Mouse (Mus musculus): Measurements from ENCODE around the gene Cbarp. TPM values are rescaled to one million over a fixed set of nuclear protein-coding genes. Genes with fewer than 3 reads are reported as not detected.

Cbarp gene
- polyA plus RNA-seq, 1 experiment from 2014 or later = 6.7 TPM

GRCm38 (mm10) chr10:80094684-80095083, 46.0 kb downstream of the Cbarp start:
- Histone ChIP-seq H3K9me3 (no peaks in the 10 kb centered on the region), H3K4me2 (no peak overlapping the region), H3K27me3 (replicated peaks) (no peaks in the 10 kb centered on the region), H3K36me3 (no peaks in the 10 kb centered on the region), H3K4me1 (peaks cover 28% of the 10 kb centered on the region), H3K9ac (no peak overlapping the region), H3K4me3 (replicated peaks) (no peak overlapping the region), H3K27ac (no peak overlapping the region)
- ATAC-seq (ENCODE audit: insufficient read depth, low FRiP score, low read depth) = no peak
- 81% methylated on average over 3 of the region's 3 CpGs for WGBS

- WGBS = 85% methylated on average over 6 of the region's 6 CpGs
- H3K9ac ChIP-seq = no peak overlapping the region
- no peak overlapping the region for H3K4me3 ChIP-seq (replicated peaks)
- H3K27me3 ChIP-seq (replicated peaks) = no peaks in the 10 kb centered on the region
- ATAC-seq (ENCODE audit: insufficient read depth, low FRiP score, low read depth) = no peak
- peaks cover 27% of the 10 kb centered on the region for H3K4me1 ChIP-seq
- no peaks in the 10 kb centered on the region for H3K36me3 ChIP-seq
- no peaks in the 10 kb centered on the region for H3K9me3 ChIP-seq
- no peak overlapping the region for H3K4me2 ChIP-seq
- no peak overlapping the region for H3K27ac ChIP-seq
Measured at GRCm38 (mm10) chr10:80094085-80094484, 46.5 kb downstream of the Cbarp start.

- Histone ChIP-seq H3K27me3 (replicated peaks) (no peaks in the 10 kb centered on the region), H3K9ac (no peak overlapping the region), H3K4me3 (replicated peaks) (no peak overlapping the region), H3K27ac (no peak overlapping the region), H3K36me3 (no peaks in the 10 kb centered on the region), H3K9me3 (no peaks in the 10 kb centered on the region), H3K4me2 (no peak overlapping the region), H3K4me1 (peaks cover 21% of the 10 kb centered on the region)
- 67% methylated on average over 5 of the region's 5 CpGs for WGBS
- ATAC-seq (ENCODE audit: insufficient read depth, low FRiP score, low read depth) = no peak
Measured at GRCm38 (mm10) chr10:80092690-80093089, 47.9 kb downstream of the Cbarp start.

GRCm38 (mm10) chr10:80091527-80091926, 49.1 kb downstream of the Cbarp start:
- 84% methylated on average over 6 of the region's 6 CpGs for WGBS
- H3K36me3 ChIP-seq = no peaks in the 10 kb centered on the region
- ATAC-seq (ENCODE audit: insufficient read depth, low FRiP score, low read depth) = no peak
- H3K4me2 ChIP-seq = no peak overlapping the region
- no peak overlapping the region for H3K27ac ChIP-seq
- H3K9me3 ChIP-seq = no peaks in the 10 kb centered on the region
- H3K4me1 ChIP-seq = peaks cover 10% of the 10 kb centered on the region
- no peaks in the 10 kb centered on the region for H3K27me3 ChIP-seq (replicated peaks)
- no peak overlapping the region for H3K9ac ChIP-seq
- no peak overlapping the region for H3K4me3 ChIP-seq (replicated peaks)

GRCm38 (mm10) chr10:80089146-80089545, 51.5 kb downstream of the Cbarp start:
- H3K4me3 ChIP-seq (replicated peaks) = no peak overlapping the region
- no peaks in the 10 kb centered on the region for H3K27me3 ChIP-seq (replicated peaks)
- 58% methylated on average over 4 of the region's 4 CpGs for WGBS
- H3K4me2 ChIP-seq = no peak overlapping the region
- ATAC-seq (ENCODE audit: insufficient read depth, low FRiP score, low read depth) = no peak
- H3K9ac ChIP-seq = no peak overlapping the region
- peaks cover 18% of the 10 kb centered on the region for H3K4me1 ChIP-seq
- H3K36me3 ChIP-seq = peaks cover 8% of the 10 kb centered on the region
- H3K9me3 ChIP-seq = no peaks in the 10 kb centered on the region
- H3K27ac ChIP-seq = no peak overlapping the region

GRCm38 (mm10) chr10:80087483-80087882, 53.2 kb downstream of the Cbarp start:
- H3K9me3 ChIP-seq = no peaks in the 10 kb centered on the region
- no peak for ATAC-seq (ENCODE audit: insufficient read depth, low FRiP score, low read depth)
- no peak overlapping the region for H3K4me3 ChIP-seq (replicated peaks)
- H3K9ac ChIP-seq = no peak overlapping the region
- 90% methylated on average over 8 of the region's 8 CpGs for WGBS
- peaks cover 13% of the 10 kb centered on the region for H3K36me3 ChIP-seq
- no peak overlapping the region for H3K4me2 ChIP-seq
- H3K27ac ChIP-seq = no peak overlapping the region
- peaks cover 19% of the 10 kb centered on the region for H3K4me1 ChIP-seq
- H3K27me3 ChIP-seq (replicated peaks) = no peaks in the 10 kb centered on the region

- Histone ChIP-seq H3K4me3 (replicated peaks) (no peak overlapping the region), H3K36me3 (peaks cover 19% of the 10 kb centered on the region), H3K9ac (no peak overlapping the region), H3K4me2 (no peak overlapping the region), H3K9me3 (no peaks in the 10 kb centered on the region), H3K27ac (no peak overlapping the region), H3K4me1 (peaks cover 15% of the 10 kb centered on the region), H3K27me3 (replicated peaks) (no peaks in the 10 kb centered on the region)
- 63% methylated on average over 3 of the region's 3 CpGs for WGBS
- ATAC-seq (ENCODE audit: insufficient read depth, low FRiP score, low read depth) = no peak
Measured at GRCm38 (mm10) chr10:80086847-80087246, 53.8 kb downstream of the Cbarp start.

- Histone ChIP-seq H3K4me1 (peaks cover 14% of the 10 kb centered on the region), H3K9me3 (no peaks in the 10 kb centered on the region), H3K36me3 (peaks cover 29% of the 10 kb centered on the region), H3K9ac (no peak overlapping the region), H3K27ac (peak overlapping the region; percentile 35; the same call in 1 of the 2 replicates), H3K4me3 (replicated peaks) (no peak overlapping the region), H3K4me2 (no peak overlapping the region), H3K27me3 (replicated peaks) (no peaks in the 10 kb centered on the region)
- WGBS = 61% methylated on average over 9 of the region's 9 CpGs
- peak; percentile 6; the same call in 1 of the 2 replicates for ATAC-seq (ENCODE audit: insufficient read depth, low FRiP score, low read depth)
Measured at GRCm38 (mm10) chr10:80084817-80085487, 55.7 kb downstream of the Cbarp start.

GRCm38 (mm10) chr10:80081075-80081474, 59.6 kb downstream of the Cbarp start:
- no peak overlapping the region for H3K27ac ChIP-seq
- H3K9ac ChIP-seq = no peak overlapping the region
- no peak overlapping the region for H3K4me3 ChIP-seq (replicated peaks)
- WGBS = 71% methylated on average over 3 of the region's 3 CpGs
- peaks cover 14% of the 10 kb centered on the region for H3K4me1 ChIP-seq
- H3K27me3 ChIP-seq (replicated peaks) = no peaks in the 10 kb centered on the region
- no peak overlapping the region for H3K4me2 ChIP-seq
- H3K36me3 ChIP-seq = peaks cover 29% of the 10 kb centered on the region
- no peaks in the 10 kb centered on the region for H3K9me3 ChIP-seq
- peak; percentile 71 for ATAC-seq (ENCODE audit: insufficient read depth, low FRiP score, low read depth)

Other genes starting within 250 kb of the Cbarp start
- not detected in 2 replicates for gene Cfd, start 250.0 kb downstream of the Cbarp start, polyA plus RNA-seq (2015; fragmentation: Nextera tagmentation; extraction: Ambion mirVana)
- gene Med16, start 231.9 kb downstream of the Cbarp start, polyA plus RNA-seq (2015; fragmentation: Nextera tagmentation; extraction: Ambion mirVana) = 43.6 and 47.8 TPM in 2 replicates
- 4.4 and 13.3 TPM in 2 replicates for gene Gm26602, start 230.0 kb downstream of the Cbarp start, polyA plus RNA-seq (2015; fragmentation: Nextera tagmentation; extraction: Ambion mirVana)
- 0.83 and 0.94 TPM in 2 replicates for gene Kiss1r, start 223.9 kb downstream of the Cbarp start, polyA plus RNA-seq (2015; fragmentation: Nextera tagmentation; extraction: Ambion mirVana)
- 137 and 140 TPM in 2 replicates for gene R3hdm4, start 219.6 kb downstream of the Cbarp start, polyA plus RNA-seq (2015; fragmentation: Nextera tagmentation; extraction: Ambion mirVana)
- gene Arid3a, start 213.8 kb downstream of the Cbarp start, polyA plus RNA-seq (2015; fragmentation: Nextera tagmentation; extraction: Ambion mirVana) = 9.8 and 10.0 TPM in 2 replicates
- 86.0 and 86.2 TPM in 2 replicates for gene Wdr18, start 180.7 kb downstream of the Cbarp start, polyA plus RNA-seq (2015; fragmentation: Nextera tagmentation; extraction: Ambion mirVana)
- 0.27 and 0.34 TPM in 2 replicates for gene Grin3b, start 170.1 kb downstream of the Cbarp start, polyA plus RNA-seq (2015; fragmentation: Nextera tagmentation; extraction: Ambion mirVana)
- 20.6 and 21.3 TPM in 2 replicates for gene Tmem259, start 156.5 kb downstream of the Cbarp start, polyA plus RNA-seq (2015; fragmentation: Nextera tagmentation; extraction: Ambion mirVana)
- 274 and 279 TPM in 2 replicates for gene Cnn2, start 152.3 kb downstream of the Cbarp start, polyA plus RNA-seq (2015; fragmentation: Nextera tagmentation; extraction: Ambion mirVana)
- gene Abca7, start 144.3 kb downstream of the Cbarp start, polyA plus RNA-seq (2015; fragmentation: Nextera tagmentation; extraction: Ambion mirVana) = 4.2 and 4.8 TPM in 2 replicates
- gene Arhgap45, start 124.2 kb downstream of the Cbarp start, polyA plus RNA-seq (2015; fragmentation: Nextera tagmentation; extraction: Ambion mirVana) = 9.1 and 10.0 TPM in 2 replicates
- gene Polr2e, start 101.0 kb downstream of the Cbarp start, polyA plus RNA-seq (2015; fragmentation: Nextera tagmentation; extraction: Ambion mirVana) = 188 and 199 TPM in 2 replicates
- 500 and 567 TPM in 2 replicates for gene Gpx4, start 93.7 kb downstream of the Cbarp start, polyA plus RNA-seq (2015; fragmentation: Nextera tagmentation; extraction: Ambion mirVana)
- gene Sbno2, start 35.3 kb downstream of the Cbarp start, polyA plus RNA-seq (2015; fragmentation: Nextera tagmentation; extraction: Ambion mirVana) = 14.8 and 15.9 TPM in 2 replicates
- 16.9 and 19.2 TPM in 2 replicates for gene Stk11, start 25.0 kb downstream of the Cbarp start, polyA plus RNA-seq (2015; fragmentation: Nextera tagmentation; extraction: Ambion mirVana)
- 544 and 602 TPM in 2 replicates for gene Atp5d, start 2.2 kb downstream of the Cbarp start, polyA plus RNA-seq (2015; fragmentation: Nextera tagmentation; extraction: Ambion mirVana)
- gene Midn, start 7.4 kb upstream of the Cbarp start, polyA plus RNA-seq (2015; fragmentation: Nextera tagmentation; extraction: Ambion mirVana) = 16.0 and 19.8 TPM in 2 replicates
- 90.3 and 103 TPM in 2 replicates for gene Cirbp, start 25.1 kb upstream of the Cbarp start, polyA plus RNA-seq (2015; fragmentation: Nextera tagmentation; extraction: Ambion mirVana)
- gene 1600002K03Rik, start 32.1 kb upstream of the Cbarp start, polyA plus RNA-seq (2015; fragmentation: Nextera tagmentation; extraction: Ambion mirVana) = 17.5 and 19.7 TPM in 2 replicates
- 15.7 TPM in 2 replicates for gene Efna2, start 38.6 kb upstream of the Cbarp start, polyA plus RNA-seq (2015; fragmentation: Nextera tagmentation; extraction: Ambion mirVana)
- 58.6 and 66.5 TPM in 2 replicates for gene Mum1, start 85.6 kb upstream of the Cbarp start, polyA plus RNA-seq (2015; fragmentation: Nextera tagmentation; extraction: Ambion mirVana)
- 326 and 364 TPM in 2 replicates for gene Ndufs7, start 108.3 kb upstream of the Cbarp start, polyA plus RNA-seq (2015; fragmentation: Nextera tagmentation; extraction: Ambion mirVana)
- gene Gamt, start 120.2 kb upstream of the Cbarp start, polyA plus RNA-seq (2015; fragmentation: Nextera tagmentation; extraction: Ambion mirVana) = 111 and 148 TPM in 2 replicates
- 62.4 and 66.4 TPM in 2 replicates for gene Dazap1, start 120.7 kb upstream of the Cbarp start, polyA plus RNA-seq (2015; fragmentation: Nextera tagmentation; extraction: Ambion mirVana)
- gene Rps15, start 151.6 kb upstream of the Cbarp start, polyA plus RNA-seq (2015; fragmentation: Nextera tagmentation; extraction: Ambion mirVana) = 904 and 948 TPM in 2 replicates
- 5.0 and 5.2 TPM in 2 replicates for gene Apc2, start 155.1 kb upstream of the Cbarp start, polyA plus RNA-seq (2015; fragmentation: Nextera tagmentation; extraction: Ambion mirVana)
- gene 2310011J03Rik, start 179.7 kb upstream of the Cbarp start, polyA plus RNA-seq (2015; fragmentation: Nextera tagmentation; extraction: Ambion mirVana) = 40.5 and 46.4 TPM in 2 replicates
- 4.8 and 5.4 TPM in 2 replicates for gene Pcsk4, start 188.7 kb upstream of the Cbarp start, polyA plus RNA-seq (2015; fragmentation: Nextera tagmentation; extraction: Ambion mirVana)
- gene Reep6, start 189.1 kb upstream of the Cbarp start, polyA plus RNA-seq (2015; fragmentation: Nextera tagmentation; extraction: Ambion mirVana) = 44.5 and 51.2 TPM in 2 replicates
- 13.7 and 17.0 TPM in 2 replicates for gene Adamtsl5, start 207.6 kb upstream of the Cbarp start, polyA plus RNA-seq (2015; fragmentation: Nextera tagmentation; extraction: Ambion mirVana)
- 0.30 and 0.67 TPM in 2 replicates for gene Plk5, start 215.6 kb upstream of the Cbarp start, polyA plus RNA-seq (2015; fragmentation: Nextera tagmentation; extraction: Ambion mirVana)
- gene Mex3d, start 246.8 kb upstream of the Cbarp start, polyA plus RNA-seq (2015; fragmentation: Nextera tagmentation; extraction: Ambion mirVana) = 7.8 and 8.7 TPM in 2 replicates

Data from stomach, embryonic 15.5 days (tissue).